Mouse (Mus musculus): ENCODE results near the gene Mok. TPM values are rescaled to one million over a fixed set of nuclear protein-coding genes. Genes with fewer than 3 reads are reported as not detected.
A peak's percentile ranks its signal among the peaks of the same experiment; 100 is the strongest.

The Mok gene
- total RNA-seq, 2 experiments from 2014 or later = 0.65 to 0.78 TPM

GRCm38 (mm10) chr12:110813624-110814023 is 27.1 kb downstream of the Mok start:
- DNase-seq = no peak
- intact Hi-C loops (cut with DNase I) = no loop called here

- DNase-seq = no peak
- intact Hi-C loops (cut with DNase I) = no loop called here
Observed at GRCm38 (mm10) chr12:110813132-110813531, 27.6 kb downstream of the Mok start.

GRCm38 (mm10) chr12:110808848-110809247 is 31.9 kb downstream of the Mok start:
- intact Hi-C loops (cut with DNase I) = loop anchor here (5.0 kb wide), 1 partner anchor 72 kb away; the partner anchor contains the start of gene Wdr20
- DNase-seq = no peak

GRCm38 (mm10) chr12:110808430-110808829 is 32.3 kb downstream of the Mok start:
- DNase-seq = no peak
- intact Hi-C loops (cut with DNase I) = loop anchor here (5.0 kb wide), 1 partner anchor 71 kb away; the partner anchor contains the start of gene Wdr20

GRCm38 (mm10) chr12:110806301-110806970 is 34.3 kb downstream of the Mok start:
- intact Hi-C loops (cut with DNase I) = loop anchor here (5.0 kb wide), 1 partner anchor 69 kb away; the partner anchor contains the start of gene Wdr20
- DNase-seq = peak; percentile 31 to 51

- intact Hi-C loops (cut with DNase I) = no loop called here
- DNase-seq = peak; percentile 23 to 27
Observed at GRCm38 (mm10) chr12:110804261-110804660, 36.5 kb downstream of the Mok start.

- intact Hi-C loops (cut with DNase I) = no loop called here
- DNase-seq = no peak
Observed at GRCm38 (mm10) chr12:110802674-110803297, 38.0 kb downstream of the Mok start.

- intact Hi-C loops (cut with DNase I) = no loop called here
- DNase-seq = no peak
Observed at GRCm38 (mm10) chr12:110801876-110802464, 38.8 kb downstream of the Mok start.

GRCm38 (mm10) chr12:110799226-110799625 is 41.5 kb downstream of the Mok start:
- no peak for DNase-seq
- intact Hi-C loops (cut with DNase I) = no loop called here

- intact Hi-C loops (cut with DNase I) = no loop called here
- DNase-seq = peak in 1 of 2 experiments; percentile 21
Observed at GRCm38 (mm10) chr12:110797842-110798431, 42.8 kb downstream of the Mok start.

GRCm38 (mm10) chr12:110797202-110797601 is 43.5 kb downstream of the Mok start:
- intact Hi-C loops (cut with DNase I) = no loop called here
- no peak for DNase-seq

- intact Hi-C loops (cut with DNase I) = no loop called here
Observed at GRCm38 (mm10) chr12:110796748-110797147, 44.0 kb downstream of the Mok start.

GRCm38 (mm10) chr12:110795035-110795434 is 45.7 kb downstream of the Mok start:
- DNase-seq = peak in 1 of 2 experiments; percentile 10
- intact Hi-C loops (cut with DNase I) = no loop called here

More at GRCm38 (mm10) chr12:110796748-110797147, 44.0 kb downstream of the Mok start:
- no peak for DNase-seq

GRCm38 (mm10) chr12:110791026-110791425 is 49.7 kb downstream of the Mok start:
- DNase-seq = no peak
- intact Hi-C loops (cut with DNase I) = no loop called here

- intact Hi-C loops (cut with DNase I) = no loop called here
- no peak for DNase-seq
Observed at GRCm38 (mm10) chr12:110790580-110790979, 50.2 kb downstream of the Mok start.

- intact Hi-C loops (cut with DNase I) = no loop called here
- peak in 1 of 2 experiments; percentile 27 for DNase-seq
Observed at GRCm38 (mm10) chr12:110786243-110786642, 54.5 kb downstream of the Mok start.

GRCm38 (mm10) chr12:110784211-110784610 is 56.5 kb downstream of the Mok start:
- no peak for DNase-seq
- intact Hi-C loops (cut with DNase I) = no loop called here

- intact Hi-C loops (cut with DNase I) = no loop called here
- DNase-seq = no peak
Observed at GRCm38 (mm10) chr12:110782278-110782677, 58.5 kb downstream of the Mok start.

GRCm38 (mm10) chr12:110781181-110781580 is 59.6 kb downstream of the Mok start:
- intact Hi-C loops (cut with DNase I) = no loop called here
- DNase-seq = no peak

- intact Hi-C loops (cut with DNase I) = no loop called here
- no peak for DNase-seq
Observed at GRCm38 (mm10) chr12:110779296-110779695, 61.4 kb downstream of the Mok start.

- intact Hi-C loops (cut with DNase I) = loop anchor here (2.0 kb wide), 1 partner anchor 15 kb away; no protein-coding TSS in a partner anchor
Observed at GRCm38 (mm10) chr12:110777853-110778252, 62.9 kb downstream of the Mok start.

More at GRCm38 (mm10) chr12:110777853-110778252, 62.9 kb downstream of the Mok start:
- no peak for DNase-seq

Data from heart, postnatal 14 days (tissue).